Mouse (Mus musculus) neutrophil, adult 5-6 weeks (primary cell): ENCODE data around the gene Susd1. TPM values are rescaled to one million over a fixed set of nuclear protein-coding genes. Genes with fewer than 3 reads are reported as not detected.

Experiments
- ATAC-seq: fragments of 151-379, 151-347 bp; 2 replicates; pipeline ENCODE4 v1.8.0; 2017; ENCODE audit warnings: mild to moderate bottlenecking, moderate TSS enrichment; ENCODE audit not compliant: insufficient number of reproducible peaks, poor library complexity, low FRiP score, severe bottlenecking; ENCODE audit errors: extremely low read depth
- total RNA-seq: library from RNA; stranded (forward); fragments of 200-1000 nt; gene quantifications from 2 replicates; pipeline ENCODE4 v1.2.3, GENCODE M21; 2017

Susd1 gene
- total RNA-seq, 1 experiment from 2014 or later, result 111 TPM

DNA sequence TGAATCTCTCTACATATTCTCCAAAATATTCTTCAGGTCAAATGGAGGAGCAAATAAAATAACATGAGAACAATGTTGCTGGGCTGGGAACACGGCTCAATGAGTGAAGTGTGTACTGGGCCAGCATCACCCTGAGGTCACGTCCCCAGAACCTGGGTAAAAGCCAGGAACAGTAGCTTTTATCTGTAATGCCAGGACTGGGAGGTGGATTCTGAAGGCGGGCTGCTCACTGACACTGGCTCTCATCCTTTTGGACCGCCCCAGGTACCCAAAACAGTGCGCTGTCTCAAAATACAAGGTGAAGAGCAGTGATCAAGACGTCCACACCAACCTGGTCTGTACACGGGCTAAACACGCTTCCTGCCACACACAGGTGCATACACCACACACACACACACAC lies 78.5 kb downstream of the Susd1 start:
- no peak for ATAC-seq

DNA sequence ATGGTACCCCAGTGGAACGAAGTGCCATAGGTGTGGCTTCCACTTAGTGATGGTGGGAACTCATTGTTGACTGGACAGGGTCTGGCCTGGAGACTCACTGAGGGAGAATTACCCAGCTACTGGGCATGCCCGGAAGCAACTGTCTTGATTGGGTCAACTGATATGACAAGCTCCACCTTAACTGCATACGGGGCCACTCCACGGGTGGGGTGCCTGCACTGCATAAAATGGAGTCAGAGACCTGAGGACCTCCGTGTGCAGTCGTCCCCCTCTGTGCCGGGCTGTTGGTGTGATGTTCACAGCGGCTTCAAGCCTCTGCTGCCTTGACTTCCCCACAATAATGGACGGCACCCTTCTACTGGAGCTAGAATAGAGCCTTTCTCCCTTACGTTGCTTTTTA lies 79.5 kb downstream of the Susd1 start:
- ATAC-seq, result no peak

DNA sequence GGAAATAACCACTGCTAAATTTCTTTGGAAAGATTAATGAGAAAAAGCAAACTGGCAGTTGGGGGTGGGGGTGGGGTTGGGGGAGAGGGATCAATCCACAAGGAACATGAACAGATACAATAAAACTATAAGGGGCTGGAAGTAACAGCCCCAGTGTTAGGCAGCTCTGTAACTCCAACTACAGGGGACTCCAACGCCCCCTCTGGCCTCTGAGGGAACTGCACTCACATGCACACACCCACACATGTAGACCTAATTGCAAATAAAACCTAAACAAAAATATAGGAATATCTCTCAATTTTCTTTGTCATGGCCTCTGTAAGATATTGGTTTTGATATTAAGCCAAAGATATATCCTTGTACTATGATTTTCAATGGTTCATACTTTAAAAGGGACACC lies 83.0 kb downstream of the Susd1 start:
- no peak for ATAC-seq

- ATAC-seq, result no peak
Observed at GRCm38 (mm10) chr4:59354666-59355065, 83.8 kb downstream of the Susd1 start.

- ATAC-seq, result no peak
Observed at GRCm38 (mm10) chr4:59351938-59352337, 86.5 kb downstream of the Susd1 start.

GRCm38 (mm10) chr4:59350354-59350753 lies 88.1 kb downstream of the Susd1 start:
- no peak for ATAC-seq

DNA sequence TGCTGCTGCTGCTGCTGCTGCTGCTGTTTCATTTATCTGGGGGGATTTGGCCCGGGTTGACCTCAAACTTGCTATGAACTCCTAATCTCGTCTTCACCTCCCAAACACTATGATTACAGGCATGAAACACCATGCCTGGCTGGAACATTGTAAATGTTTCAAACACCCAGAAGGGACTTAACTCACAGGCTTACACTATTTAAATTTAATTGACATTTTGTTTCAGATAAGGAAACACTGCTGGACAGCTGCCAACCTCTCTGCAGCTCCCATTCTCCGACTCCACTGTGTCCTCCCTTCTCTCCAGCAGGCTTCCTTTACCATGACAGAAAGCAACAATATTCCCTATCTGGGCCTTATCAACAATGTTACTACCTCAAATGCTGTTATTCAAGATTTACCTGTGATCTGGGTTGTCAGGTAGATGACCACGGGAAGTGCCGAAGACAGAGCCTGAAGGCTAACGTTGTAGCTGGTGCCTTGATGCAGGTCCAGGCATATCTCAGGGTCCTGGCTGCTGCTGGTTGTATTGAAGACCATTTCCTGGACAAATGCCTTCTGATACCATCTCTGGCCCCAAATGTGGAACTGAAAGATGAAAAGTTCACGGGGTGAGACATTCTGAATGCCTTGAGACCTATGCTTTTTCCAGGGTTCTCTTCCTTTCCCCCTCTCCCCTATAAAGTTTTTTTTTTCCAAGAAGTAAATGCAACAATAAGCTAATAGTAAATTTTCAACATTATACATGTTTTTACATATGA lies 88.8 kb downstream of the Susd1 start:
- ATAC-seq, result no peak

DNA sequence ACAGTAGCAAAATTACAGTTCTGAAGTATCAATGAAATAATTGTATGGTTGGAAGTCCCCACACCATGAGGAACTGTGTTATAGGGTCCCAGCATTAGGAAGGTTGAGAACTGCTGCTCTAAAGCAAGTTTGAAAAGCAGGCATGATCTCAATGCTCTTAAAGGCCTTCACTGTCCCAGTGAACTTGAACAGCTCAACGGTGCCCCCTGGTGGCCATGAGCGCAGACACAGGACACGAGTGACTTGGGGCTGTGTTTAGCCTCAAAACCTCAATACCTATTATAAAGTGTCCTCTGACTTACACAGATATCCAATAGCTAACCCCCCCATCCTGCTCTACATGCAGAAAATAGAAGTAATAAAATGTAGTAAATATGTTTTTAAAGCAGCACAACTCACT lies 97.7 kb downstream of the Susd1 start:
- peak; percentile 90 for ATAC-seq

DNA sequence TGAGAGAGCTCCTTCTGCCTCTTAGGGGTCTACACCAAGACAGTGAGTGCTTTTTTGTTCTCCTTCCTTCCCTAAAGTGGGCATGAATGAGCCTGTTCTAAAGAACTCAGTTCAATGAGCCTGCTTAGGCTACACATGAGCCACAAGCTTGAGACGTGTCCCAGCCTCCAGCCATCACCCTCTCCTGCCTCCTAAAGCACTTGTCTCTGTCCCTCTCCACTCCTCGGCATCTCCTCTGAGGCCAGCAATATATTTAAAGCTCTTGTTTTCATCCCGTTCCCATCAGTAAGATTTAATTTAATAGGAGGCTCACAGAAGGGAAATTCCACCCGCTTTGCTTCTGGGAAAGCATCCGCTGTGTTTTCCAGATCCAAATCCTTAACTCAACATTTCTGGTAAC lies 98.4 kb downstream of the Susd1 start:
- no peak for ATAC-seq

GRCm38 (mm10) chr4:59338896-59339535 lies 99.4 kb downstream of the Susd1 start:
- no peak for ATAC-seq

DNA sequence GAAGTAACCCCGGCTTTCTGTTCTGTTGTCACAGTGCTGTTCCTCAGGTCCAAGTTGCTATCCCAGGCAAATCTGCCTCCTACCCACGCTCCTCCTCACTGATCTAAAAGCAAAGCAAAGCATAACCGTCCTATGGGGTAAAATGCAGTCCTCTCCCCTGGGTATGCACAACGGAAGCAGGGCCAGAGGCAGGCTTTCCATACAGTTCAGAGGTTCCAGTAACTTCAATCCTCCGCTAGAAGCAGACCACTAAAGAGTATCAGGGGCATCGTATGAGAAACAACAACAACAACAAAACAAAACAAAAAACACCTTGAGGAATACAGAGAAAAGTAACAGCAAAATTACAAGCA lies 100.9 kb downstream of the Susd1 start:
- ATAC-seq, result no peak

DNA sequence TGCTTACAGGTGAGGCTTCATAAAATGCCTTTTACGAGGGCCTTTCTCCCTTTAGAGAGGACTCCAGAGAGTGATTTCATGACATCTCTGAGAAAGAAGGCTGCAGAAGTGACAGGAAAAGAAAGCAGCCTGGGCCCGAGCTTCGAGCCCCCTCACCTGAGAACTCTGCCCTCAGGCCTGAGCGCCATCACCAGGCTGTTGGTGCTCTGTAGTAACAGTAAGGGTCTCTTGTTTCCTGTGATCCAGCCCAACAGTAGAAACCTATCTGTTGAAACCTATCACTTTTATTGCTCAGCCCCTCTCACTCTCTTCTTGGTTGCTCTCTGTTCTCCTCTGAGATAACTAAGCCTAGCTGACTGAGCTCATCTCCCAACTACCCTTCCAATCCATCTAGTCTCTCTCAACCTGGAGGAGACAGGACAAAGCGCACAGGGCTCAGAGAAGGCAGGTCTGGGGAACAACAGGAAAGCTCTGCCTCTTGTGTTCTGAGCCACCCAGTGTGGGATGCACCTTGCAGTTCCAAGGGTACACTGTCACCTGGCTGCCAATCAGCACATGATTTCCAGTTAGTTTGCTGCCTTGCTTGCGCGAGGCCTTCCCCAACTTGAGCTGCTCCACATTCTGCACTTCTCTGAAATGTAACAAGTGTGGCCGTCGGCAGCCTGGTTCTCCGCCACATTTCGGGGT lies 101.4 kb downstream of the Susd1 start:
- no peak for ATAC-seq

GRCm38 (mm10) chr4:59336439-59336809 lies 102.0 kb downstream of the Susd1 start:
- ATAC-seq, result no peak

GRCm38 (mm10) chr4:59335616-59336438 lies 102.6 kb downstream of the Susd1 start:
- ATAC-seq, result peak; percentile 50

GRCm38 (mm10) chr4:59335101-59335500 lies 103.3 kb downstream of the Susd1 start:
- no peak for ATAC-seq

DNA sequence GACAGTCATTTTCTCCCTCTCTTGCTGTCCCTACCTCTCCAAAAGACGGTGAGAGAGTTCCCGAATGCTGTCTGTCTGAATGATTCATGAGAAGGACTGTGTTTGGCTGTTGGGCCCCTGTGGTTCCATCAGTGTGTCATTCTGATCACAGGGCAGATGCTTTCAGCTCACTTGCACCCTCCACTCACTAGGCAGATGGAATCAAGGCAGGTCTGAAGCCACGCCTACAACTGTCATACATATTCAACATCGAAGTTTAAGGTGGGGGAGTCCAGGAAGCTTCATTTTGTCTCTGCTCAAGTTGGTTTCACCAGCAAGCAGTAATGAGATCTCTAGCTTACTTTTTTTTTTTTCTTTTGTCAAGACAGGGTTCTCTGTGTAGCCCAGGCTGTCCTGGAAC lies 104.2 kb downstream of the Susd1 start:
- ATAC-seq, result peak; percentile 14; the same call in 1 of the 2 replicates

GRCm38 (mm10) chr4:59333424-59333895 lies 105.0 kb downstream of the Susd1 start:
- no peak for ATAC-seq

GRCm38 (mm10) chr4:59332691-59333423 lies 105.6 kb downstream of the Susd1 start:
- no peak for ATAC-seq

GRCm38 (mm10) chr4:59332089-59332488 lies 106.3 kb downstream of the Susd1 start:
- no peak for ATAC-seq
